Comparison of ENCODE assay signal across 8 mouse cellular contexts in genomic region chr13:45008150-45008549, GRCm38 (mm10). TPM values are rescaled to one million over a fixed set of nuclear protein-coding genes. Genes with fewer than 3 reads are reported as not detected.
DNase-seq lines count a peak whose midpoint lies in the region; ATAC-seq and TF ChIP-seq lines count a peak whose summit lies in the region.

No protein-coding gene starts in this region.

- no peaks in the 10 kb centered on the region for H3K9me3 ChIP-seq in midbrain, postnatal 0 days (ENCODE audit: low read length)
- no peaks in the 10 kb centered on the region for H3K9me3 ChIP-seq in midbrain, embryonic 13.5 days

- no peaks in the 10 kb centered on the region for H3K36me3 ChIP-seq in midbrain, postnatal 0 days (ENCODE audit: insufficient read depth, low read length)
- no peaks in the 10 kb centered on the region for H3K36me3 ChIP-seq in midbrain, embryonic 13.5 days

- no peak for TF ChIP-seq POLR2A in cerebellum, adult 2 months (IDR thresholded peaks at IDR 0.05; ENCODE audit: borderline replicate concordance, insufficient read depth, low read length)

- ATAC-seq in midbrain, postnatal 0 days (ENCODE audit: low FRiP score): no peak
- ATAC-seq in midbrain, embryonic 13.5 days: no peak

- no peak overlapping the region for H3K4me3 ChIP-seq in cerebellum, adult 2 months (replicated peaks; ENCODE audit: insufficient read depth, low read depth, low read length)
- H3K4me3 ChIP-seq in midbrain, postnatal 0 days (ENCODE audit: low read depth, low read length): no peak overlapping the region
- H3K4me3 ChIP-seq in midbrain, embryonic 13.5 days (replicated peaks): no peak overlapping the region

- no peak overlapping the region for H3K27ac ChIP-seq in cerebellum, adult 2 months (ENCODE audit: insufficient read depth, low read length)
- no peak overlapping the region for H3K27ac ChIP-seq in midbrain, postnatal 0 days (ENCODE audit: low read depth, low read length)
- H3K27ac ChIP-seq in midbrain, embryonic 13.5 days: no peak overlapping the region

- peak; percentile 31; the same call in 1 of the 2 replicates for TF ChIP-seq CTCF in cerebellum, adult 2 months (IDR thresholded peaks at IDR 0.05; ENCODE audit: borderline replicate concordance, insufficient read depth, low read depth, low read length)
- peak; percentile 71 for TF ChIP-seq CTCF in midbrain, postnatal 0 days (IDR thresholded peaks at IDR 0.05)

- no peak for DNase-seq in cerebellum, adult 2 months
- no peak for DNase-seq in cerebellum, postnatal 36 days
- DNase-seq in midbrain, postnatal 0 days (ENCODE audit: low spot score): no peak
- DNase-seq in kidney, postnatal 10 days: peak; percentile 57
- peak; percentile 42 to 74 for DNase-seq in spleen, postnatal 10 days (ENCODE audit: low spot score in 2 of 2)
- no peak for DNase-seq in layer of hippocampus, postnatal 36 days
- DNase-seq in adrenal gland, adult 18-20 months (ENCODE audit: low spot score in 2 of 2): no peak

- H3K9ac ChIP-seq in midbrain, postnatal 0 days (replicated peaks; ENCODE audit: low read length, poor library complexity, severe bottlenecking): no peak overlapping the region
- H3K9ac ChIP-seq in midbrain, embryonic 13.5 days (replicated peaks): no peak overlapping the region

- no peaks in the 10 kb centered on the region for H3K27me3 ChIP-seq in cerebellum, adult 2 months (ENCODE audit: control insufficient read depth, insufficient read depth, low read length)
- no peaks in the 10 kb centered on the region for H3K27me3 ChIP-seq in midbrain, postnatal 0 days (ENCODE audit: insufficient read depth, low read length)
- no peaks in the 10 kb centered on the region for H3K27me3 ChIP-seq in midbrain, embryonic 13.5 days

- no peak overlapping the region for H3K4me2 ChIP-seq in midbrain, postnatal 0 days (ENCODE audit: low read depth, low read length, poor library complexity, severe bottlenecking)
- H3K4me2 ChIP-seq in midbrain, embryonic 13.5 days (replicated peaks): no peak overlapping the region

- H3K4me1 ChIP-seq in cerebellum, adult 2 months (ENCODE audit: control insufficient read depth, insufficient read depth, low read length): no peaks in the 10 kb centered on the region
- H3K4me1 ChIP-seq in midbrain, postnatal 0 days (ENCODE audit: insufficient read depth, low read length): no peaks in the 10 kb centered on the region
- H3K4me1 ChIP-seq in midbrain, embryonic 13.5 days (replicated peaks): no peaks in the 10 kb centered on the region

- WGBS in cerebellum, adult 2 months: 90% methylated on average over 7 of the region's 7 CpGs
- WGBS in midbrain, postnatal 0 days: 83% methylated on average over 7 of the region's 7 CpGs
- WGBS in midbrain, embryonic 13.5 days: 80% methylated on average over 7 of the region's 7 CpGs

RNA-seq across cellular contexts. Expression of gene Dtnbp1, which starts 6.2 kb away (rescaled TPM):
- polyA plus RNA-seq in cerebellum, adult 2 months (2012; rRNA removed): 89.8 and 109 TPM in 2 replicates
- 91.0 and 115 TPM in 2 replicates for total RNA-seq in midbrain, postnatal 0 days (2014; rRNA removed)
- polyA plus RNA-seq in midbrain, postnatal 0 days (2015; fragmentation: Nextera tagmentation; extraction: Ambion mirVana): 139 TPM in 2 replicates
- polyA plus RNA-seq in midbrain, embryonic 13.5 days (2015; fragmentation: Nextera tagmentation; extraction: Ambion mirVana): 106 and 109 TPM in 2 replicates
- total RNA-seq in layer of hippocampus, postnatal 36 days (2021): 10 to 100 TPM; 81.1 to 82.7 TPM
- total RNA-seq in adrenal gland, adult 18-20 months (2021): 10 to 100 TPM; 52.0 to 98.8 TPM

Comparison
In these comparisons a context has a peak if more than half of its experiments do, and no peak if none do; other contexts are left out.
1. DNase-seq: peak in kidney, postnatal 10 days (single experiment) and spleen, postnatal 10 days (2 of 2); none in cerebellum, adult 2 months (0 of 2), cerebellum, postnatal 36 days (0 of 2), midbrain, postnatal 0 days (single experiment), layer of hippocampus, postnatal 36 days (0 of 2) and adrenal gland, adult 18-20 months (0 of 2).